Mouse (Mus musculus): ENCODE measurements around the gene Ube2v1.
A peak's percentile ranks its signal among the peaks of the same experiment; 100 is the strongest.

Gene Ube2v1

DNA sequence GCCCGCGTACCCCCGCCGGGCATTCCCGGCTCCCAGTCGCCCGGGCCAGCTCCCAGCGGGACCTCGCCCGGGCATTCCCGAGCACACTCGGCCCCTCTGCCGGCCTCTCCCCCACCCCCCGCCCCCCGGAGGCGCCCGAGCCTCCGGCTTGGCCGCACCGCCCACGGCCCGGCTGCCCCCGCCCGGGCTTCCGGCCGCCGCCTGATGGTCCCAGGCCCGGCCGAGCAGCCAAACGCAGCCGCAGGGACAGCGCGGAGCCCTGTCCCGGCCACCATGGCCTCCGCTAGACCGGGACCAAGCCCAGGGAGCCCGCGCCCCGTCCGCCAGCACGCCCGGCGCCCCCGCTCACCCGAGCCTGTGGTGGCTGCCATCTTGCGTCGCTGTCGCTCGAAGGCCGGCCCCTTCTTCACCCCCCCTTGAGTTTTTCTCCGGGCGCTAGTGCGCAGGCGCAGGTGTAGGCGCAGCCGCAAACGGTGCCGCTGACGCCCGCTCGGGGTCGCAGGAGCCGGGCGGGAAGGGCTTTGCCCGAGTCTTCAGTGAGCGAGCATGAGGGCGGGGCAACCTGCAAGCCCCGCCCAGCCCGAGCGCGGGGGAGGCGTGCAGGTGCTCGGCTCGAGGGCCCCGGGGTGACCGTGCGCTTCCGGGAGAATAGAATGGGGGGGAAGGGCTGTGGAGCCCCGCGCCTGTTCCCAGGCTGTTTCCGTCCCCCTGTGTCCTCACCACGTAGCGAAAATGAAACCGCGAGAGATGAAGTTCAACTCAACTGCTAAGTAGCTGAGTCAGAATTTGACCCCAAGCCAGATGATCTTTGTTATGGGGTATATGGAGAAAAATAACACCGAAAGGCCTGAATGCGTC, at the start of gene Ube2v1:
Ube2v1 (minus strand) TSS at position 505 of the 858 bp plus-strand sequence.
- peak; percentile 99 for DNase-seq

DNA sequence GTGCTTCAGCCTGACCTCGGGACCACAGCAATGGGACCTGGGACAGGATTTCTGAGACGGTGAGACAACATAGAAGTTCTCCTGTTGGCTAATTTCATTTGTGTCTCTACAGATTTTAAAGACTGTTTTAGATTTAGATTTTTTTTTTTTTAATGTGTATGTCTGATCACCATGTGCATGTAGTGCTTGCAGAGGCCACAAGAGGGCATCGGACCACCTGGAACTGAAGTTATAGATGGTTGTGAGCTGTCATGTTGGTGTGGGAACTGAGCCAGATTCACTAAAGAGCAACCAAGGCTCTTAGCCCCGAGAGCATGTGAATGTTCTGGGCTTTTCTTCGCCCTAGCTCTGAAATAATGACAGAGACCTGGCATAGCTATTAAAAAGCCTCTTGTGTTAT, 48.8 kb upstream of the Ube2v1 start:
- DNase-seq, result no peak

DNA sequence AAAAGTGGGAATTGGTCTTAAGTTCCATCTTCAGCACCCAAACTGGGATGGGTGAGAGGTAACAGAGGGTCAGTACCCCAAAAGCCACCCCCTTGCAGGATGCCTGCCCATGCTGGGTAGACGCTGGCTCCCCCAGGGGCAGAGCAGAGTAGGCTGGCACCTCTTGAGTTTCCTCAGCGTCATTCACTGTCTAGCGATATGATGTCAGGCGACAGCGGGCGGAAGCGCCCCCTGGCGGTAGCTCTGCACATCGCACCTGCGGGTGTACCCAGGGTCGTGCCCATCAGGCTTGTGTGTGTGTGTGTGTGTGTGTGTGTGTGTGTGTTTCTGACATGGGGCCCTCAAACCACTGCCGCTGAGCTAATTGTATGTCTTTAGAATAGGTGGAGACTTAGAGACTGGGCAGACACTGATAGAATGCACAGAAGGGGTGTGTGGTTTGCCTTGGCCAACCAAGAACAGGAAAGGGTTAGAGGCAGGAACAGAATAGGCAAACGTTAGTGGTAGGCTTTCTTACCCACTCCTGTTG, 48.1 kb upstream of the Ube2v1 start:
- DNase-seq, result peak; percentile 69

DNA sequence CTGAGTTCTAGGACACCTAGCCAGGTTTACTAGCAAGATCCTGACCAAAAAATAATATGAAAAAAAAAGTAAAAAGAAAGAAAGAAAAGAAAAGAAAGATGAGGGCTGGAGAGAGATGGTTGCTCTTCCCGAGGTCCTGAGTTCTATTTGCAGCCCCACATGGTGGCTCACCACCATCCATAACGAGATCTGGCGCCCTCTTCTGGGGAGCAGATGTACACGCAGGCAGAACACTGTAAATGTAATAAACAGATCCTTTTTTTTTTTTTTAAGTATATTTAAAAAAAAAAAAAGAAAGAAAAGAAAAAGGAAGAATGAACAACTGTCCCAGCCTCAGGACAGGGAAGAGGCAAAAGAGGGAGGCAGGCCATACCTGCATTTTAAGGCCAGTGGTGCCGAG, 46.7 kb upstream of the Ube2v1 start:
- no peak for DNase-seq

DNA sequence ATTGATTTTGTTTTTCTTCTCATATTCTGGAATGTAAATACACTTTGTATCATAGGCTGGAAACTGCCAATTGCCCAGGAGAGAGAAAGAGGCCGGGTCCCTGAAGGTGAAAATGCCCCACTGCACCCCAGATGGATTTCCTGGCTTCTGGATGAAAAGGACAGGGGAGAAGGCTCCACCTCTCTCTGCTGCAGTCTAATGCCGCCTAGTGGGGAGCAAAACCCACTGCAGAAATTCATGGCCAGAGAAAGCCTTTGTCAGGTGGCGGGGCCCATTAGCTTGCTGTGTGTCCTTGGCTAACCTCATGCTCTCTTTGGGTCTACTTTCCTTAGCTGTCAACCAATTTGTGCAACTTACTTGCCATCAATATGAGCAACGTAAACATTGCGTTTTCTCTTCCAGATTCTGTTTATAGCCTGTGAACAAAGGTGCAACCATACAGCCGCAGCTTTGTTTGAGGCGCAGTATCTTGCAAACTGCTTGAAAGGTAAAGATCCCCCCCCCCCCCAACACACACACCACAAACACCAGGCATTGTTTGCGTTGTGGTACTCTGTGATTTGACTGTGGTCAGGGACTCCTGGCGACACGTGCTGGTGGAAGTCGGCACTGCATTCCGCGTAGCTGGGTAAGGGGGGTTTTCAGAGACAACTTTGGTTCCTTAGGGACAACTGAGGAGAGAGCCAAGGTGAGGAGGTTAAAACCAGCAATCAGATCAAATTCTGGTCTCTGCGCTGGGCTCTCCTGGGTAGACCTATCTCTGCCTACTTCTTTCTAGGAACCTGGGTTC, 43.4 kb upstream of the Ube2v1 start:
- DNase-seq, result no peak

DNA sequence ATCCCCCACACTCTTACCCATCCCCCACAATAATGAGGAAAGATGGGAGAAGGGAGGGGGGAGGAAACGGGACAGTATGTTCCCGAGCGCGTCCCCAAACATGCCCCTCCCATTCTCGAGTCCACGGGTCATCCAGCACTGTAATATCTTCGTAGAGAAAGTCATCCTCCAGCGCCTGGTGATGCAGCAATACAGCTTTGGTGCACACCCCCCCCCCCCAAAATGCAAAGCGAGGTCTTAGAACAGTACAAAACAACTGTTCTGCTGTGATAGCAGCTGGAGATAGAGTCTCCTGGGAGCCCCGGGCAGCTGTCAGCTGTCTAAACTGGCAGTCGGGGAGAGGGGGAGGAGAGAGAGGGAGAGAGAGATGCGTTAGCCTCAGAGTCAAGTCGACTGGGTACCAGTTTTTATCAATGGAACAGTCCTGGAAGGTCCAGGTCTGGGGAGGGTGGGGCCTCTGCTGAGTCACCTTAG, 40.4 kb upstream of the Ube2v1 start:
- no peak for DNase-seq

DNA sequence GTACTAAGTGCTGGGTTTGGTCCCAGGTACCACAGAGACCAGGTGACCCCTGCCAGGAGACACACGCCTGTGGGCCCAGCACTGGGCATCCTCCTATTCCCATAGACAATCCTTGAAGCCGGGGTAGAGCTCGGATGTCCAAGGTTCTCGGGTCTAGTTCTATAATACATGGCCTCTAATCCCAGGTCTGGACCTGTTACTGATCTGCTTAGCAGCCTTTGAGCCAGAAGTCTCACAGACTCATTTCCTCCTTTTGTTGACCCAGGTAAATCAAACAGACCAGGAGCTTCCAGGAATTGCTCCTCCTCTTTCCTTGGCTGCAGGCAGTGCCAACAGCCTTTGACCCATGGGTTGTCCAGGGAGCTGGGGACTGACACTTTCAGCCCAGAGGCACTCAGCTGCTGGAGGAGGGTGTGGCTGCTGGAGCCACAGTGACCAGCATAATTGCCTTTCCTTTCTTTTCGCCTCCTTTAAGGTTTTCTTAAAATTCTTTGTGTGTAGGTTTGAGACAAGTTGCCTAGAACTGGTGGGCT, 39.3 kb upstream of the Ube2v1 start:
- DNase-seq, result no peak

DNA sequence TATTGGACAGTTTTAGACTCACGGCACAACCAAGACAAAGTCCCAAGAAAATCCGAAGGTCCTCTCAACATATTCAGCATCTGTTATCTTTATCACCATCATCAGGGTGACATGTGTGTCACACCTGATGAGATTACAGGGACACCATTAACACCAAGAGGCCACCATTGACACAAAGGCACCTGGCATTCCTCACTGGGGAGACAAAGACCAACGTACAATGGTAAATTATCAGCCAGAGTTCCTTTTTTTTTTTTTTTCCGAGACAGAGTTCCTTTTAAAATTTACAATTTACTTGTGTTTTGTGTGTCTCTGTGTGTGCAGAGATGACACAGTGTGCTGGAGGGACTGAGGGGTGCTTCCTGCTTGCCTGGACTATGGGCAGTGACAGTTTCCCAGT, 37.5 kb upstream of the Ube2v1 start:
- no peak for DNase-seq

DNA sequence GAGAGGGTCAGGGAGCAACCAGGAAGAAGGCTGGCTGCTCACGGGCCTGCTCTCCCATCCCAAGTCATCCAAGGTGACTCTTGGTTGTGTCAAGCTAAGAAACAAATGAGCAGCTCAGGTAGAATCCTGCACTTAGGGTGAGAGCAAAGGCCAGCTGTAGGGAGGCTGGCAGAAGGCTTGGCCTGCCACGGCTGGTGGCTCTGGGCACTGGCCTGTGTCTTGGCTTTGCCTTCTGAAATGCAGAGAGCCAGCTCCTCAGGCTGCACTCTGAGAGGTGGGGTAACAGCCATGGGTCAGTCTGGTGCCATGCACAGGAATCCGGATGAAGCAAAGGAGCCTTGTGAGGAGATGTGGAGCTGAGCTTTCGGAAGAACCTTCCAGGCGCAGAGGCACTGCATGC, 36.5 kb upstream of the Ube2v1 start:
- DNase-seq, result no peak

DNA sequence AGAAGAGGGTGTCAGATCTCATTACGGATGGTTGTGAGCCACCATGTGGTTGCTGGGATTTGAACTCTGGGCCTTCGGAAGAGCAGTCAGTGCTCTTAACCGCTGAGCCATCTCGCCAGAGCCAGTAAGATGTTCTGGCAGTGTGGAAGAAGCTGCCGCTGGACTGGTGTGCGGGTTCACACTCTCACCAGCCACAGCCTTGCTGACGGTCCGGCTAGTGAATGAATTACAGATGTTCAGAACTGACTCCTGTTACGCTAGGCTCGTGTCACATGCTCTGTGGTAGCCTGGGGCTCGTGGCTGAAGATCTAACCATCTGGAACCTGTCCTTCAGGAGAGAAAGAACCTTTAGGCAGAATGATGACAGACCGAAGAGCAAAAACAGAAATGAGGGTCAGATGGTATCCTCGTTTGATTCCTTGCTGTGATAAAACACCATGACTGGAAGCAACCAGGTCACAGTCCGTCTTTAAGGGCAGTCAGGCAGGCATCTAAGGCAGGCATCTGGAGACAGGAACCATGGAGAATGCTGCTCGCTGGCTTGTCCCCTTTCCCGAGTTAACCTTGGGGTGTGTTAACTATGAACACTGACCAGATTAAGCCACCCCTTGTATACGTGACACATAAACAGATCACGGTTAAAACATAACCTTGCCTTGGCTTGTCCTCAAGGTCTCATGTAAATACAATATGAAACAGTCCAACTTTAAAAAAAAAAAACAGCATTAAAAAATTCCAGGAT, 34.2 kb upstream of the Ube2v1 start:
- no peak for DNase-seq

DNA sequence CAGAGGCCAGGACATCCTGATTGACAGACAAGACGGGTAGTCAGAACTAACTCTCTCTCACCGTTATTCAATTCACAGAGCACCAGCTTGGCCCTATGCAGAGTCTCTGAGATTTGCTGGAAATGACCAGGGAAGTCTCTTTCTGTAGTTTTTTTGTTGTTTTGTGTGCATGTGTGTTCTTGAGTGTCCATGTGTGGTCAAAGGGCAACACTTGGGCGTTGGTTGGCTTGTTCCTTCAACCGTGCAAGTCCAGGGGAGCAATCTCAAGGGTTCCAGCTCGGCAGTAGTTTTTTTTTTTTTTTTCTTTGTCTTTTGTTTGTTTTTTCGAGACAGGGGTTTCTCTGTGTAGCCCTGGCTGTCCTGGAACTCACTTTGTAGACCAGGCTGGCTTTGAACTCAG, 30.8 kb upstream of the Ube2v1 start:
- no peak for DNase-seq

DNA sequence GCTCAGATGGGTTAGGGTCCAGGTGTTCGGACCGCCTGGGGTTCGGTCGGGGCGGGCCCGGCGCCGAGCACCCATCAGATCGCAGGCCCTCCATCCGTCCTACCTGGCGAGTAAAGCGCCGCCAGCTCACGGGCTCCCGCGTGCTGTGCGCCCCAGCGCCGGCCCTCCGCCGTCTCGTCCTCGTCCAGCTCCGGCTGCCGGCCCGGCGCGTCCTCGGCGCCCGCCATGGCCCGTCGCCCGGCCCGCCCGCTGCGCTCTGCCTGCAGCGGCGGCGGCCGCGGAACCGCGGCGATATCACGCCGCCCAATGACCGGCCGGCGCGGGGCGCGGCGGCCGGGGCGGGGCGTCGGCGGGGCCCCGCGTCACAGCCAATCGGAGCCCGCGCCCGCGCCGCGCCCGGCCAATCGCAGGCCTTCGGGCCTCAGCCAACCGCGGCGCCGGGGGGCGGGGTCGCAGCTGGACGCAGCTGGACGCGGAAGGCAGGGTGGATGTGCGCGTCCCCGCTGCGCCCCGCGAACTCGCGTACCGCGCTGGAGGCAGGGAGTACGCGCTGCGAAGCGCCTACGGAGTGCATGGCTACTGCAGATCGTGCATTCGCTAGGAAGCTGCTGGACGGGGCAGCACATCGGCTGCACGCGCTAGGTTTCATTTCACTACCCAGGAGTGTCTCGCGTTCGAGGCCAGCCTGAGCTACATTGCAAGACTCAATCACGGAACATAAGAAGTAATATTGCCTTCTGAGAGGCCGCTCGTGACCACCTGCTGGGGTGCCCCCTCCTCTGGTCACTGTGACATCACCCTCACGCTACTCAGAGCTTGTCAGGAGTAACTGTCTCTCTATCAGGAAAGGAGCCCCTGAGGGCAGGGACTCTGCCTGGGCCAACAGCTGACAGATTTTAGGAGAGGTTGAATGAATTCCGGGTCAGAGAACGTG, 29.6 kb upstream of the Ube2v1 start, which contains the start of gene Gm20431:
Gm20431 (minus strand) TSS at position 227 of the 934 bp plus-strand sequence.
- peak; percentile 91 for DNase-seq

DNA sequence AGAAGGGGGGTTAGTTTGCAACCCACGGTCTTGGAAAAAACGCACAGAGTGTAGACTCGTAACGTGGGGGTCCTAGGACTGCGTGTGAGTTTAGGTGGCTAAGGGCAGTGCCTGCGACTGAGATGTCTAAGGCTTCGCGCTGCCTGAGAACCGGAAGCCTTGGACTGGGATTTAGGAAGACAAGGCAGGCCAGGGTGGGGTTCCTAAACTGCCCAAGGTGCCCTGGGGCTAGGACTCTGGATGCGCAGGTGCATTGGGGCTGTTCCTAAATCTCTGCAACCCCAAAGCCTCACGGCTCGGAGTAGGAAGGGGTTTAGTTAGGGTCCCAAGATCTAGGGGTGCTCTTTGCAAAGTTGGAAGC, 28.7 kb upstream of the Ube2v1 start:
- peak; percentile 49 for DNase-seq

DNA sequence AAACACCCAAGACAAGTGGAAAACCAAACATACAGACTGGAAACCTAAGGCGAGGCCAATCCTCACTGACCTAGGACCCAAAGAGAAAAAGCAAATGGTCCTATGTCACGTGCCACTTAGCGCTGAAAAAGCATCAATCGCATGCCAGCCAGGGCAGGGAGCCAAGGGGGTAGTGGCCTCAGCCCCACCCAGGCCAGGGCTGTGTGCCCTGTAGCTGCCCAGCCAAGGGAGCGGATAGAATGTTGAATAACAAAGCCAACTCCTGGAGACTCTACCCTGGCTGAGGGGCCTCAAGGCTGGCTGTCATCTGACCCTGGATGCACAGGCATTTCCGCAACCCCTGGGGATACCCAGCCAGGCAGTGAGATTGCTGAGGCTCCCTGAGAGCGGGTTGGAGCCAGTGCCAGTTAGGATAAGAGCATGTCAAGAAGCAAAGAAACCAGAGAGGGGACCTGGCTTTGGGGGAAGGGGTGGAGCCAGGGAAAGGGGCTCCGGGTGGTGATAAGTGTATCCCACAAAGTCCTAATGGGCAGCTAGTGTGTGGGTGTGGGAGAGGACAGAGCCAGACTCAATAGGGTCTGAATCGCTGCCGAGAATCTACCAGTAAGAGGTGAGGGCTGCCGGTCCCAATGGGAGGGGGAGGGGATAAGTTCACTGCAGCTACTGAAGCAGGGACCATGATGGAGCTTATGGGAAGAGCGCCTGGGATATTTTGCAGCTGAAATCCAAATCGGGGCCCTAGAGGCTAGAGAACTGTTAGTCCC, 28.1 kb upstream of the Ube2v1 start:
- peak; percentile 66 for DNase-seq

DNA sequence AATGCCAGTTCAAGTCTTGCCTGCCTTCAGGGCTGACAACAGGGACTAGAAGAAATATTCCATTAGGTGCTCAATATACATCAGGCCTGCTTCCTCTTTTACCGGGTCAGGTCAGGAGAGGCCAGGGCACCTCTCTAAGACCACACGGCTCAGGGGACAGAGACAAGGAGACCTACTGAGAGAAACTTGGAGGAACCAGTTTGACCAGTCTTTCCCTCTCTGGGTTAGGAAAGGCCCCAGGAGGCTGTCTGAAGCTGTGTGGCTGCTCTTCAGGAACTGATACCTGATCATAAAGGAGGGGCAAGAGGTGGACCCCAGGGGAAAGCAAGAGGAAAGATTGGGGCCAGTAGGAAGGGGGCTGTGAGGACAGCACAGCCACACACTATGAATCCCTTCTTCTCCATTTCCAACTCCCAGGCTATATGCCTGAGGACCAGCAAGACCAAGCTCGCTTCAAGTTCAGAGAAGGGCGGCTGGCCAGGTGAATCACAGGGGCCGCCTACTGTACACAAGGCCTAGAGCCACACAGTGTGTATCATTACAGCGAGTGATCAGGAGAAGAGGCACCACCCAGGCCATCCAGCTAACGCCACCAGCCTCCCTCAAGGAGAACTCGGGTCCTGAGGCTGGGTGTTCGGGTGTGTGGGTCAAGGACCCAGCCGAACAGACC, 27.4 kb upstream of the Ube2v1 start:
- DNase-seq, result peak; percentile 32

DNA sequence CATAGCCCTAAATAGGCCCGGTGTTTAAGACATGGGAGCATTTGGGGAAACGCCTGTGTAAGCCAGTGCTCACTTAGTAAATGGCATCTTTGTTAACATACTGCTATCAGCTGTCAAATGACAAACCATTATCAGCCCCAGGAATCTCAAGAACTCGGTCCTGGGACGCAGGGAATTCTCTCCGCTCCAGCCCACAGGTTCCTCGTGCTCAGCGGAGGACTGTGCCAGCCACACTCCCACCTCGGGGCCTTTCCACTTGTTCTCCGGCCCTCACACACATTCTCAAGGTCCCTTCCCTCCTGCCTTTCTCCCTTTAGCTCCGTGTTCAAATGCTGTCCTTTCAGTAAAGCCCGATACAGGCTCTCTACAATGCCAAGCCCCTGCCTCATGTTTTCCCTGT, 26.8 kb upstream of the Ube2v1 start:
- no peak for DNase-seq

DNA sequence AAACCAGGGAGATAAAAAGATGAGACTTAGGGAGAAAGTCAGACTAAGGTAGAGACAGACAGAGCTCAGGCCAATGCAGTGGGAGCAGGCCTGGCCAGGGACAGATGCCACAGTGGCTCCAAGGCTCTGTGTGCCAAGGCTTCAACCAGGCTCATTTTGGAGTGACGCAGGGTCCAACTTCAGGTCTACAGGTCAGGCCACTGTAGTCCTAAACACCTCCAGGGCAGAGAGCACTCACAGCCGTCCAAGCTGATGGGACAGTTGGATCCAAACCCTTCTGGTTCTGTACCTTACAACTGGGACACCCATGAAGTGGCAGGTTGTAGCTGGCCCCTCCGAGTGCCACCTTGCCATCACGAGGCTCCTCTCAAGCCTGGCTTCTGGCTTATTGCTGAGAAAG, 26.1 kb upstream of the Ube2v1 start:
- DNase-seq, result peak; percentile 19

DNA sequence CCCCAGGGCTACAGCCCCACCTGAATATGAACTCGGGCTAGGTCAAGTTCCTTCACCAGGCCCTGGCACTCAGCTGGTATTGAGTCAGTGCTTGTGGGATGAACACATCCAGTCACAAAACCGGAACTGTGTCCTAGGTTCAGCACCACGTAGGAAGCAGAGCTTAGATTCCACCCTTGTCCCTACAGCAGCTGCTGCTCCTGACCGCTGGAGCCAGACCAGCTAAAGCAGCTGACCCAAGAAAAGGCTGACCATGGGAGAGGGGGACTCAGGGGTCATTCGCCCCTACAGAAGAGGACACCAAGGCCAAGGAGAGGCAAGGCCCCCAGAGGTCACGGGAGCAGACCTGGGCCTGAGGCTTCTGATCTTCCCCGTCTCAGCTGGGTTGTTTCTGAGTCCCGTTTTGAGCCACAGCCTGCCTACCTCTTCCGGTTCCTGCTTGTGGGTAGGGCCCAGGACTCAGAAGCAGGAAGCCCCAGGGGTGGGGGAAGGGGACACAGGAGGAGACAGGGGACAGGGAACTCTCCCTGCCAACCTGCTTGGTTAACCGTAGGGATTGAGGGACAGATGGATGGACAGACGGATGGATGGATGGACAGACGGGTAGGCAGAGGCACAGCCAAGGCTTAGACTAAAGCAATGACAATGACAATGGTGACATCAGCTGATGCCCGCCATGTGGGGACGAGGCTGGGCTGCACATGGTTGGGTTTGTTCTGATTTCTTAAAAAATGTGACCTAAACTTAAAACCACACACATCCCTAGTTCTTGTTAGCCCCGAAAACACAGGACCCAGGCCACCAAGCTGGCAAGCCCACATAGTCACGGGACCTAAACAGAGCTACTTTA, 25.0 kb upstream of the Ube2v1 start:
- DNase-seq, result no peak

DNA sequence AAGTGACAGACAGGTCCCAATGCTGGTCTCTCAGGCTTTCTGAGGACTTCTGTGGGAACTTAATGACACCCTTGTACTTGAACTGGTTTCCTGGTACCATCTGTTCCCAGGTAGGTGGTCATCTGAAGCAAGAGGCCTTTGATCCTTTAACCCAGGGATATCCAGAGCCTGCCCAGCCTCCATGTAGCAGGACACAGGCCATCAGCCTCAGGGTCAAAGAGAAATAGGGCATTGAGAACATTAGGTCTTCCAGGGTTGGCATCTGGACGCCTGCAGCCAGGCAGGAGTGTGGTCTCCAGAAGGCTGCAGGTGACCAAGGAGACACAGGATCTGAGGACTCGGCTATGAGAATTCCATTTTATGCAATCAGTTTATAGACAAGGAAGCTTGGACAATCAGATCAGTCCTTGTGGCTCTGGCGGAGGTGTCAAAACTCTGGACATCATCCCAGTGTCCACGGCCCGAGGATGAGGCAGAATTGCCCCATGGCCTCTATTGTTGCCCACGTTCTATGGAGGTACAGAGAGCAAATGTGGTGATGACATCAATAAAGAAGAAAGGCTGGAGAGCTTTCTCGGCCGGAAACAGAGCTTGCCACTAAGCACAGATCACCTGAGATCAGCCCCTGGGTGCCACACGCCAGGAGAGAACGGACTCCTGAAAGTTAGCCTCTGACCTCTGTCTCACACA, 23.2 kb upstream of the Ube2v1 start:
- no peak for DNase-seq
